Mouse (Mus musculus): ENCODE measurements around the gene 2310034G01Rik. TPM values are rescaled to one million over a fixed set of nuclear protein-coding genes. Genes with fewer than 3 reads are reported as not detected.

2310034G01Rik gene
- polyA plus RNA-seq, 1 experiment from 2014 or later, result 2.0 TPM

GRCm38 (mm10) chr19:46315752-46316610, 34.1 kb downstream of the 2310034G01Rik start:
- Histone ChIP-seq H3K9ac (peak overlapping the region; percentile 69), H3K4me3 (peak overlapping the region; percentile 64), H3K9me3 (no peaks in the 10 kb centered on the region), H3K36me3 (replicated peaks) (peaks cover 10% of the 10 kb centered on the region), H3K27ac (no peak overlapping the region), H3K4me1 (peaks cover 59% of the 10 kb centered on the region), H3K27me3 (replicated peaks) (peaks cover 35% of the 10 kb centered on the region), H3K4me2 (peak overlapping the region; percentile 89)
- no peak for ATAC-seq (replicated peaks)
- 48% methylated on average over 12 of the region's 12 CpGs for WGBS

GRCm38 (mm10) chr19:46314872-46315742, 35.0 kb downstream of the 2310034G01Rik start:
- Histone ChIP-seq H3K9me3 (no peaks in the 10 kb centered on the region), H3K27me3 (replicated peaks) (peaks cover 35% of the 10 kb centered on the region), H3K36me3 (replicated peaks) (peaks cover 10% of the 10 kb centered on the region), H3K4me2 (no peak overlapping the region), H3K27ac (no peak overlapping the region), H3K9ac (no peak overlapping the region), H3K4me1 (peaks cover 51% of the 10 kb centered on the region), H3K4me3 (no peak overlapping the region)
- ATAC-seq (replicated peaks), result no peak
- 42% methylated on average over 14 of the region's 14 CpGs for WGBS

DNA sequence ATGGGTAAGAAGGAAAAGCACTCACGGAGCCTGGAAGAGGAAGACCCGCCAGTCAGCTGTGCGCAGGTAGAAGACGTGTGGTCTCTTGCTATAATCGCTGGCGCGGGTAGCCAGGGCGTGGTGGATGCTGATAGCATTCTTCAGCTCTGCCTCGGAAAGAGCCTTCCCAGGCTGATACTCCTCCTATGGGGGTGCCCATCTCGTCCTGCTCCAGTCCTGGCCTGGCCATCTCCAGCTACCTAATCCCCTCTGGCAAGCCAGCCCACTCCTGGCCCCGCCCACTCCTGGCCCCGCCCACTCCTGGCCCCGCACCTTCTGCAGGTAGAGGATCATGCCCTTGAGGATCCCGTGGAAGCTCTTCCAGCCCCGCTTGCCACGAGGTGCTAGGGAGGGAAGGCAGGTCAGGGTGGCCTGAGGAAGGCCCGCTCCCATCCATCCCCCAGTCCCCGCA, 35.9 kb downstream of the 2310034G01Rik start:
- Histone ChIP-seq H3K27ac (no peak overlapping the region), H3K4me3 (no peak overlapping the region), H3K4me2 (no peak overlapping the region), H3K9ac (no peak overlapping the region), H3K27me3 (replicated peaks) (peaks cover 35% of the 10 kb centered on the region), H3K4me1 (peaks cover 46% of the 10 kb centered on the region), H3K36me3 (replicated peaks) (peaks cover 10% of the 10 kb centered on the region), H3K9me3 (no peaks in the 10 kb centered on the region)
- 19% methylated on average over 18 of the region's 18 CpGs for WGBS
- ATAC-seq (replicated peaks), result no peak

GRCm38 (mm10) chr19:46313591-46313990, 36.5 kb downstream of the 2310034G01Rik start:
- Histone ChIP-seq H3K4me2 (no peak overlapping the region), H3K9me3 (no peaks in the 10 kb centered on the region), H3K4me3 (no peak overlapping the region), H3K9ac (no peak overlapping the region), H3K4me1 (peaks cover 45% of the 10 kb centered on the region), H3K27me3 (replicated peaks) (peaks cover 37% of the 10 kb centered on the region), H3K36me3 (replicated peaks) (peaks cover 10% of the 10 kb centered on the region), H3K27ac (no peak overlapping the region)
- ATAC-seq (replicated peaks), result no peak
- 70% methylated on average over 6 of the region's 6 CpGs for whole genome bisulfite sequencing

DNA sequence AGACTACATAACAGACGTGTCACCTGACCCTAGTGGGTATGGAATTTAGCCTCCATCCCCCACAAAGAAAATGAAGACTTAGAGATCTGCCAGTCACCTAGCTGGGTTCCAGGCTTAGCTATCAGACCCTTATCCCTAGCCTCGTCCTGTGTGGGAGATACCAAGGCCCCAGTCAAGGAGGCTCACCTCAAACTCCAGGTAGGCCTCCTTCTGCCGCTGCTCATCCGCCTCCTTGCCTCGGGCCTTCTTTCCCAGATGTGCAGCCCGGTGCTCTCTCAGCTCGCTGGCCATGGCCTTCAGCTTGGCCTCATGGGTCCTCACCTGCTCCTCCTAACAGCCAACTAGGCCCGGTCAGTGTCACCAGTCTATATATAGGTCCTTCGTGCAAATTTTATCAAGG, 37.0 kb downstream of the 2310034G01Rik start:
- peaks cover 10% of the 10 kb centered on the region for H3K36me3 ChIP-seq (replicated peaks)
- H3K27ac ChIP-seq, result no peak overlapping the region

GRCm38 (mm10) chr19:46312566-46312965, 37.5 kb downstream of the 2310034G01Rik start:
- no peak overlapping the region for H3K9ac ChIP-seq
- ATAC-seq (replicated peaks), result no peak
- WGBS, result 94% methylated on average over 21 of the region's 21 CpGs

More for the DNA sequence above, 37.0 kb downstream of the 2310034G01Rik start:
- H3K9me3 ChIP-seq, result no peaks in the 10 kb centered on the region
- no peak for ATAC-seq (replicated peaks)
- no peak overlapping the region for H3K4me2 ChIP-seq
- H3K9ac ChIP-seq, result no peak overlapping the region
- H3K4me3 ChIP-seq, result no peak overlapping the region
- H3K27me3 ChIP-seq (replicated peaks), result peaks cover 42% of the 10 kb centered on the region
- 89% methylated on average over 9 of the region's 9 CpGs for WGBS
- H3K4me1 ChIP-seq, result peaks cover 42% of the 10 kb centered on the region

DNA sequence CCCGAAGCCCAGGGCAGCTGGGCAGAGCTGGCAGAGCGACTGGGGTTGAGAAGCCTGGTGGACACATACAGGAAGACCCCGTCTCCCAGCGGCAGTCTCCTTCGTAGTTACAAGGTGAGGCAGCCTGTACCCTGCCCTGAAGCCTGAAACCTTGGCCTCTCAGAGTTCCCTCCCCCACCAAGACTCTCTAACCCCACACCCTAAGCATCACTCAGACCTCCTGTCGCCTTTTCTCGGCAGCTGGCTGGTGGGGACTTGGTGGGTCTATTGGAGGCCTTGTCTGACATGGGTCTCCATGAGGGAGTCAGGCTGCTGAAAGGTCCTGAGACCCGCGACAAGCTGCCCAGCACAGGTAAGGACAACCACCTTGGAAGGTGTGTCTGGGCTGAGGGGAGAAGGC, 38.8 kb downstream of the 2310034G01Rik start:
- ATAC-seq (replicated peaks), result no peak
- no peak overlapping the region for H3K27ac ChIP-seq
- H3K4me2 ChIP-seq, result no peak overlapping the region
- H3K4me3 ChIP-seq, result no peak overlapping the region
- 92% methylated on average over 9 of the region's 9 CpGs for WGBS
- H3K27me3 ChIP-seq (replicated peaks), result peaks cover 44% of the 10 kb centered on the region
- no peaks in the 10 kb centered on the region for H3K9me3 ChIP-seq
- peaks cover 10% of the 10 kb centered on the region for H3K36me3 ChIP-seq (replicated peaks)
- no peak overlapping the region for H3K9ac ChIP-seq
- H3K4me1 ChIP-seq, result peaks cover 26% of the 10 kb centered on the region

More at GRCm38 (mm10) chr19:46312566-46312965, 37.5 kb downstream of the 2310034G01Rik start:
- H3K27me3 ChIP-seq (replicated peaks), result peaks cover 47% of the 10 kb centered on the region
- no peaks in the 10 kb centered on the region for H3K9me3 ChIP-seq
- H3K4me3 ChIP-seq, result no peak overlapping the region
- no peak overlapping the region for H3K4me2 ChIP-seq
- H3K36me3 ChIP-seq (replicated peaks), result peaks cover 10% of the 10 kb centered on the region
- no peak overlapping the region for H3K27ac ChIP-seq
- H3K4me1 ChIP-seq, result peaks cover 39% of the 10 kb centered on the region

DNA sequence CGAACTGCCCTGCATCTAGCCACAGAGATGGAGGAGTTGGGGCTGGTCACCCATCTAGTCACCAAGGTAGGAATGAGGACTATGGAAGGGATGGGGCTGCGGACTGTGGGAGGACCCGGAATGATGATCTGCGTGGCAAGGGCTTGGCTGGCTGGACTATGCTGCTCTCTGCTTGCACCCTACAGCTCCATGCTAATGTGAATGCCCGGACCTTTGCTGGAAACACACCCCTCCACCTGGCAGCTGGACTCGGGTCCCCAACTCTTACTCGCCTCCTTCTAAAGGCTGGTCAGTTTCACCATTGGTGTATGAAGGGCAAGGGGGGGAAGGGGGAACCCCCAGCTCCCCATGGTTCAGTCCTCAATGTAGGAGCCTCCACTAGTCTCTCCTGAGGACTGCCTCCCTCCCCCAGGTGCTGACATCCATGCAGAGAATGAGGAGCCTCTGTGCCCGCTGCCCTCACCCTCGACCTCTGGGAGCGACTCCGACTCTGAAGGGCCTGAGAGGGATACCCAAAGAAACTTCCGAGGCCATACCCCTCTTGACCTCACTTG, 39.7 kb downstream of the 2310034G01Rik start:
- Histone ChIP-seq H3K36me3 (replicated peaks) (peaks cover 10% of the 10 kb centered on the region), H3K9ac (no peak overlapping the region), H3K4me3 (no peak overlapping the region), H3K4me2 (no peak overlapping the region), H3K27me3 (replicated peaks) (peaks cover 41% of the 10 kb centered on the region), H3K4me1 (peaks cover 24% of the 10 kb centered on the region), H3K9me3 (no peaks in the 10 kb centered on the region), H3K27ac (no peak overlapping the region)
- ATAC-seq (replicated peaks), result no peak
- WGBS, result 89% methylated on average over 12 of the region's 12 CpGs

DNA sequence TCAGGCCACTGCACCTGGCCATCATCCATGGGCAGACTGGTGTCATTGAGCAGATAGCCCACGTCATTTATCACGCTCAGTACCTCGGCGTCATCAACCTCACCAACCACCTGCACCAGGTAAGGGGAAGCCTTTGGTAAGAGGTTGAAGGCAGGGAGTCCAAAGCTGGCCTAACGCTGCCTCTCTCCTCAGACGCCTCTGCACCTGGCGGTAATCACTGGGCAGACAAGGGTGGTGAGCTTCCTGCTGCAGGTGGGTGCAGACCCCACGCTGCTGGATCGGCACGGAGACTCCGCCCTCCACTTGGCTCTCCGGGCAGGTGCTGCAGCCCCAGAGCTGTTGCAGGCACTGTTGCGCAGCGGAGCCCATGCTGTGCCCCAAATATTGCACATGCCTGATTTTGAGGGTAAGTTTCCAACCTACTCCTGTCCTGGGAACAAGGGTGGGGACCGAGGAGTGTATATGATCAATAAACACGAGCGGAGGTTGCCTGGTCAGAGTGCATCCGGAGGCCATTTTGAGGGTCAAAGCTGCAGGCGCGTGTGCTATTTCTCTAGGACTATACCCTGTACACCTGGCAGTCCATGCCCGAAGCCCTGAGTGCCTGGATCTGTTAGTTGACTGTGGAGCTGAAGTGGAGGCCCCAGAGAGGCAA, 40.3 kb downstream of the 2310034G01Rik start:
- Histone ChIP-seq H3K27ac (no peak overlapping the region), H3K27me3 (replicated peaks) (peaks cover 41% of the 10 kb centered on the region), H3K4me3 (no peak overlapping the region), H3K4me2 (no peak overlapping the region), H3K4me1 (peaks cover 28% of the 10 kb centered on the region), H3K9me3 (no peaks in the 10 kb centered on the region), H3K36me3 (replicated peaks) (peaks cover 10% of the 10 kb centered on the region), H3K9ac (no peak overlapping the region)
- 82% methylated on average over 21 of the region's 21 CpGs for WGBS
- no peak; the same call in 1 of the 2 replicates for ATAC-seq (replicated peaks)

DNA sequence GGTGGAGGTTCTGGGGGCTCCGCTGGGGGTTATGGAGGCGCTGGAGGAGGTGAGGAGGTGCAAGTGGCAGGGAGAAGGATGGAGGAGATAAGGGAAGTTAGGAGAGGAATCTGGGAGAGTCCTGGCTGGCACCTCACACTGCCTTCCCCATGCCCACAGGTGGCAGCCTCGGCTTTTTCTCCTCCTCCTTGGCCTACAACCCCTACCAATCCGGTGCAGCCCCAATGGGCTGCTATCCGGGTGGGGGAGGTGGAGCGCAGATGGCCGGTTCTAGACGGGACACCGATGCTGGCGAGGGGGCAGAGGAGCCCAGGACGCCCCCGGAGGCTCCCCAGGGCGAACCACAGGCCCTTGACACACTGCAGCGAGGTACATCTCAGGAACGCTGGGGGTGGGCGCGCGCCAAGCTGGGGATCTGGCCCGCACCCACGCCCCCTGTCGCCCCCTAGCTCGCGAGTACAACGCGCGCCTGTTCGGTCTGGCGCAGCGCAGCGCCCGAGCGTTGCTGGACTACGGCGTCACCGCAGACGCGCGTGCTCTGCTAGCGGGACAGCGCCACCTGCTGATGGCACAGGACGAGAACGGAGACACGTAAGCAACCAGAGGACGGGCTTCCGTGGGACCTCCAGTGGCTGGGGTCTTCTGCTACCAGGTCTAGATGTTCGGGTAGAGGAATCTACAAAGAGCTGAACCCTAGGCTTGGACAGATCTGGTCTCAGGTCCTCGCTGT, 41.2 kb downstream of the 2310034G01Rik start:
- peak; percentile 71 for ATAC-seq (replicated peaks)
- Histone ChIP-seq H3K4me2 (peak overlapping the region; percentile 86), H3K4me1 (peaks cover 32% of the 10 kb centered on the region), H3K27me3 (replicated peaks) (peaks cover 36% of the 10 kb centered on the region), H3K9ac (peak overlapping the region; percentile 50), H3K36me3 (replicated peaks) (peaks cover 10% of the 10 kb centered on the region), H3K27ac (no peak overlapping the region), H3K4me3 (peak overlapping the region; percentile 45), H3K9me3 (no peaks in the 10 kb centered on the region)
- 1% methylated on average over 47 of the region's 47 CpGs for WGBS

GRCm38 (mm10) chr19:46308303-46308702, 41.8 kb downstream of the 2310034G01Rik start:
- Histone ChIP-seq H3K27ac (no peak overlapping the region), H3K9me3 (no peaks in the 10 kb centered on the region), H3K4me2 (peak overlapping the region; percentile 86), H3K4me3 (peak overlapping the region; percentile 45; the same call in 1 of the 2 replicates), H3K4me1 (peaks cover 33% of the 10 kb centered on the region), H3K36me3 (replicated peaks) (peaks cover 10% of the 10 kb centered on the region), H3K9ac (no peak overlapping the region), H3K27me3 (replicated peaks) (peaks cover 36% of the 10 kb centered on the region)
- ATAC-seq (replicated peaks), result no peak
- WGBS, result 54% methylated on average over 16 of the region's 16 CpGs
